Mouse (Mus musculus): ENCODE data around the gene Npw. TPM values are rescaled to one million over a fixed set of nuclear protein-coding genes. Genes with fewer than 3 reads are reported as not detected.
"Not testable (repeated sequence)": the region's sequence is repeated elsewhere in the genome, so short reads cannot be mapped to it uniquely, and the experiment has no call there.

The Npw gene
- total RNA-seq, 4 experiments from 2014 or later, result not detected

- DNase-seq (ENCODE audit: low spot score in 2 of 2), result no peak
Measured at GRCm38 (mm10) chr17:24672141-24672540, 13.9 kb upstream of the Npw start.

GRCm38 (mm10) chr17:24671346-24671745, 13.1 kb upstream of the Npw start:
- no peak for DNase-seq (ENCODE audit: low spot score in 2 of 2)

GRCm38 (mm10) chr17:24670246-24670844, 12.1 kb upstream of the Npw start:
- no peak for DNase-seq (ENCODE audit: low spot score in 2 of 2)

- DNase-seq (ENCODE audit: low spot score in 2 of 2), result peak; percentile 89 to 91
Measured at GRCm38 (mm10) chr17:24669545-24670245, 11.4 kb upstream of the Npw start, which contains the start of gene Zfp598. TSS of gene Zfp598 (plus strand) at chr17:24669687.

- not testable (repeated sequence) for DNase-seq (ENCODE audit: low spot score in 2 of 2)
Measured at GRCm38 (mm10) chr17:24669214-24669544, 10.9 kb upstream of the Npw start.

- peak in 1 of 2 experiments; percentile 40 for DNase-seq (ENCODE audit: low spot score in 2 of 2)
Measured at GRCm38 (mm10) chr17:24667416-24667815, 9.2 kb upstream of the Npw start.

GRCm38 (mm10) chr17:24667011-24667410, 8.8 kb upstream of the Npw start:
- DNase-seq (ENCODE audit: low spot score in 2 of 2), result not testable (repeated sequence)

- DNase-seq (ENCODE audit: low spot score in 2 of 2), result no peak
Measured at GRCm38 (mm10) chr17:24654969-24655368, 3.3 kb downstream of the Npw start.

GRCm38 (mm10) chr17:24653967-24654710, 4.1 kb downstream of the Npw start:
- peak in 1 of 2 experiments; percentile 44 for DNase-seq (ENCODE audit: low spot score in 2 of 2)

- DNase-seq (ENCODE audit: low spot score in 2 of 2), result no peak
Measured at GRCm38 (mm10) chr17:24651835-24652234, 6.4 kb downstream of the Npw start.

- no peak for DNase-seq (ENCODE audit: low spot score in 2 of 2)
Measured at GRCm38 (mm10) chr17:24650766-24651165, 7.5 kb downstream of the Npw start.

- DNase-seq (ENCODE audit: low spot score in 2 of 2), result no peak
Measured at GRCm38 (mm10) chr17:24650070-24650616, 8.1 kb downstream of the Npw start, which contains the start of gene Slc9a3r2. TSS of gene Slc9a3r2 (minus strand) at chr17:24650327.

- no peak for DNase-seq (ENCODE audit: low spot score in 2 of 2)
Measured at GRCm38 (mm10) chr17:24649581-24650069, 8.6 kb downstream of the Npw start.

GRCm38 (mm10) chr17:24648731-24649377, 9.4 kb downstream of the Npw start:
- no peak for DNase-seq (ENCODE audit: low spot score in 2 of 2)

- no peak for DNase-seq (ENCODE audit: low spot score in 2 of 2)
Measured at GRCm38 (mm10) chr17:24647493-24647892, 10.8 kb downstream of the Npw start.

- DNase-seq (ENCODE audit: low spot score in 2 of 2), result no peak
Measured at GRCm38 (mm10) chr17:24646381-24646780, 11.9 kb downstream of the Npw start.

- DNase-seq (ENCODE audit: low spot score in 2 of 2), result no peak
Measured at GRCm38 (mm10) chr17:24645916-24646315, 12.3 kb downstream of the Npw start.

- DNase-seq (ENCODE audit: low spot score in 2 of 2), result no peak
Measured at GRCm38 (mm10) chr17:24644875-24645721, 13.2 kb downstream of the Npw start.

- DNase-seq (ENCODE audit: low spot score in 2 of 2), result no peak
Measured at GRCm38 (mm10) chr17:24644030-24644715, 14.1 kb downstream of the Npw start.
